Mouse (Mus musculus) Muller cell, postnatal 12 days (primary cell): ENCODE data around the gene Nckap5.
A peak's percentile ranks its signal among the peaks of the same experiment; 100 is the strongest.

ENCODE experiments used
- DNase-seq: peaks from one replicate; pipeline ENCODE4 v3.0.0-alpha.2; 2015; ENCODE audit errors: inconsistent ontology term

Nckap5 gene

GRCm38 (mm10) chr1:126622036-126622435 lies 208.6 kb downstream of the Nckap5 start:
- peak; percentile 43 for DNase-seq

GRCm38 (mm10) chr1:126617464-126618041 lies 213.0 kb downstream of the Nckap5 start:
- no peak for DNase-seq

GRCm38 (mm10) chr1:126616964-126617363 lies 213.6 kb downstream of the Nckap5 start:
- no peak for DNase-seq

- DNase-seq: no peak
Observed at GRCm38 (mm10) chr1:126612916-126613315, 217.7 kb downstream of the Nckap5 start.

DNA sequence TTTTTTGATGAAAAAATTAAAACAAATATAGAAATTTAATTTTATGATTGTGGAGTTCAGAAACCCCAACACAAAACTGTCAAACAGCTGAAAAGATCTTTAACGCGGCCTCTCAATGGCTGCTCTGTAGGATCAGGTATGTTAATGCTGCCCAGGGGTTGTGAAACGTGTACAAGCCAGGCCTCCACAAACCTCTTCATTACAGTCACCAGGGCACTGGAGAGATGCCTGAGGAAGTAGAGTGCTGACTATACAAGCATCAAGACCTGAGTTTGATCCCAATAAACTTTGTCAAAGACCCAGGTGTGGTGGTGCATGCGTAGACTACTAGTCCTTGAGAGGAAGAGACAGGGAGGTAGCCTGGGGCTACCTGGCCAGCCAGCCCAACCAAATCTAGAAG lies 222.0 kb downstream of the Nckap5 start:
- DNase-seq: no peak

DNA sequence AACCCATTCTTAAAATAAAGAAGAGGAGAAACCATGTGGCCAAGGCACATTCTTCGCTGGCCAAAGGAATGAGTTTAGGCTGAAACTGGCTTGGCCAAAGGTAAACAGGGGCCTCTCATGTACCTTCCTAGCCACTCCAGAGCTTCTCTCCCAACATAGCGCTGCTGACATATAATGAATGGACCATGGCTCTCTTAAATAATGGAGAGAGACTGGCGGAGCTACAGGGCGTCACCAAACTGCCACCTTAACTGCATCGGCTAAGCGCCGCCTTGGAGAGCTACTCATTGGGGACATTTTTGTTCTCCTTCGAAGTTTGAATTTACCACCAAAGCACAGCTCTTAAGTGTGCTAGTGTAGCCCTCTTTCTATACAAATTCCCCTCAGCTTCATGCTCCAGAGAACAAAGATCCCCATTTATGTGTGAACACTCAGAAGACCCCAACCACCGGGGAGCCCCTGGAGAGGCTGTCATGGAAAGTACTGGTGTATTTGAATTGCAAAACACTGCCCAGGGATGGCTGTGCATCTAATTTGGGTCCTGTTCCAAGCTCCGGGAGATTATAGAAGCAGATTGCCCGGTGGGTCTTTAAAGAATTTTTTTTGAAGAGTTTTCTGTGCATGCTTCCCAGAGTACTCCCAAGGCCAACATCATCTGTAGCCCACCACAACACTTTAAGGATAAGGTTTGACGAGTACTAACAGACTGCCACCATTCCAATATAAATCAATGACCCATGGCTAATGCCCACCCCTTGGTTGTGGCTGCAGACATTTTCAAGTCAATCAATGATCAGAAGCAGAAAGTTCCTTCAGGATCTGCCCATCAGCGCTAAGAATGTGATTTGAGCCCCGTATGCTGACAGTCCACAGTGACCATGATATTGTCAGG lies 224.2 kb downstream of the Nckap5 start:
- no peak for DNase-seq

DNA sequence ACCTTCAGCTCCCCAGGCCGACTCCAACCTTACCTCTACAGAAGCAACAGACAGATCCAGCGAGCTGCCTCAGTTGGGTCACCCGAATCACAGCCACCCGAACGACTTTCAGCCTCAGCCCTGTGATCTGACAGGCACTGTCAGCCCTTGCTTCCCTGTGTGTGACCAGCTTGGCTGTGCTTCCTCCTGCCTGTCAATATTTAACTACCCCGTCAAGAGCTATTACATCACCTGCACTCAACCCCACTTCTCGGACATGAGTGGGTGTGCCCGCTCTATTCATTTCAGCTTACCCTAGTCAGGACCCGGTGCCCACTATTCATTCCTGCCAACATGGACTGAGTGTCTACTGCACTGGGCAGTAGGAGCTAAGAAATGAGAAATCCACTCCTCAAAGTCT lies 226.0 kb downstream of the Nckap5 start:
- peak; percentile 14 for DNase-seq

GRCm38 (mm10) chr1:126603771-126604515 lies 226.7 kb downstream of the Nckap5 start:
- DNase-seq: peak; percentile 29

DNA sequence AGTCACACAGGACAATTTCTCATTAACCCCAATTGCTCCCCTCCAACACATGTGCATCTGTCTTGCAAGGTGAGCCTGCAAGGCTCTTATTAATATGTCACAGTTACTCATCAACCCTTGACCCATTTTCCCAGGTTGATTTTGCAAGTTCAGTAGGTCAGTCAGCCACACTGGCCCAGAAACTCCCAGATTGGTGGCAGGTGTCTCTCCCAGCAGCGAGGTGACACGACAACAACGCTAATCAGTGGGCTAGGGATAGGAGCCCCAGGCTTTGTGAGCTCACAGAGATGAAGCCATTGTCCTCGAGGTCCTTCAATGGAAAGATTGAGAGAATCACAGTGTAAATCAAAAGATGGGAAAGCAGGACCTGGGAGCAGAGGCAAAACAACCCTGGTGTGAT lies 230.0 kb downstream of the Nckap5 start:
- DNase-seq: no peak

DNA sequence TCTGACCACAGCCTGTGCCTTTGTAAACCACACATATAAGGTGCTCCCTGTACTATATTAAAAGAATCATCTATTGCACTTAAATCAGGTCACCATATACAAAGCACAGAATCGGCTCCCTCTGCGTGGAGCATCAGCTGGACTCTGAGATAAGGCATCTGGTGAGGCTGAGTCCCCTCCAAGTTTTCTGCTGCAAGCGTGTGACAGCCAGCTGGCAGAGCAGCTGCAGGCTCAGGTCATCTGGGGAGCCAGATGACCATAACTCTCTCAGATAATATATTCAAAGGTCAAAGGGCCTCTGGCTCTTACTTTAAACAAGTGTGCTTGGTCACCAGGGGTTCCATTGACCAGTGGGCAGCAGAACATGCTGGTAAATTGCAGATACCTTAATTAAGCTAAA lies 233.2 kb downstream of the Nckap5 start:
- DNase-seq: no peak

GRCm38 (mm10) chr1:126594796-126595195 lies 235.8 kb downstream of the Nckap5 start:
- DNase-seq: no peak

- DNase-seq: no peak
Observed at GRCm38 (mm10) chr1:126593044-126593805, 237.4 kb downstream of the Nckap5 start.

GRCm38 (mm10) chr1:126590911-126591310 lies 239.7 kb downstream of the Nckap5 start:
- no peak for DNase-seq

DNA sequence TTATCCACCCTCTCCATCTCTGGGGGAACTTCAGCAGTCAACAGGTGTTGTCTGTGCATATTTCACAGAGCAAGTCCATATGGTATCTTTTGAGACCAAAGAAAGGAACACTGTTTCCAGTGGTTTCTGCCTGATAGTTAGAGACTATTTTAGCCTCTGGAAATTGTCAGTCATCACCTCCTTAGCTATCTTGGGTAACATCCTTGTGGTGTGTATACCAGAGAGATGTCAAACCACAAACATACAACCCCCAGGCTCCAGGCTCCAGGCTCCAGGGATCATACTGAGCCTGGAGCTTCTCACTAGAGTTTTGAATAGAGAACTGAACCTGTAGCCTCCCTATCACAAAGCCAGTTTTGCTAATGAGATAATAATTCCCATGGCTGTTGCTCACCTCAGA lies 252.4 kb downstream of the Nckap5 start:
- DNase-seq: no peak

DNA sequence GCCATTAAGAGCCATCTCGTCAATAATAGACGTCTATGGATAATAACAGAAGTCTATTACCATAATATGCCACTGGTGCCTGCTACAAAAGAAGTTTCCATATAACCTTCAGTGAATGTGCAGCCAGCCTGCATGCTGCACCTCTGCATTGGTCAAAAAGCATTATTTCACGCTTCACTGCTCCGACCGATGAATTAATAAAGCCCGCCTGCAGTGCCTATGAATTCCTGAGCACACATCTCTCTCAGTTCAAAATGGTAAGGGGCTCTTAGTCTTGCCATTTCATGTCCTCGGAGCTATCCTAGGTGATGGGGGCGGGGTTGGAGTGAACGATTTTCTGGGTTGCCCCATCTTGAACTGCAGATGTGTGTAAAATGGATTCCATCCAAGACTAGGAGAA lies 256.3 kb downstream of the Nckap5 start:
- no peak for DNase-seq

GRCm38 (mm10) chr1:126573714-126574113 lies 256.9 kb downstream of the Nckap5 start:
- peak; percentile 18 for DNase-seq

GRCm38 (mm10) chr1:126573097-126573496 lies 257.5 kb downstream of the Nckap5 start:
- no peak for DNase-seq

DNA sequence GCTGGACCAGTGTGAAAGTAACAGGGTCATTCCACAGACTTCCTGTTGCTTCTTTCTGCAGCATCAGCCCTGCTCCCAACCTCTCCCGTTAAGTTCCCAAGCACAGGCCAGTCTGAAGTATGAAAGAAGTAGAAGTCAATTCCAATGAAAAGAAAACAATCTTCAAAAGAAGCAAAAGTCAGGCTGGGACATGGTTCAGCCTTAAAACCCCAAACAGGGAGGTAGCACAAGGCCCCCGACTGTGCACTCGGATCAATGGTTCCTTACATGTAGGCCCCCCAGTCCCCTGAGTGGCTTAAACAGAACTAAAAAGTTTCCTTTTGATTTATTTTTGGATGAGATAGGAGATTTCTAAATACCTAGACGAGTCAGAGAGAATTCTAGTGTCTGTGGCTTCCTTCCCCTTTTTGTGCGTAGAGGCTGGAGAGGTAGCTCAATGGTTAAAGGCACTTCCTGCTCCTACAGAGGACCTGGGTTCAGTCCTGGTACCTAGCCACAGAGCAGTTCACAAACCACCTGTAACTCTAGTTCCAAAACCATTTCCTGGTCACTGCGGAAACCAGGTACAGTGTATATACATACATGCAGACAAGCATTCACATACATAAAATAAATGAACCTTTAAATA lies 260.9 kb downstream of the Nckap5 start:
- no peak for DNase-seq

GRCm38 (mm10) chr1:126568520-126569197 lies 261.9 kb downstream of the Nckap5 start:
- no peak for DNase-seq

- DNase-seq: no peak
Observed at GRCm38 (mm10) chr1:126565151-126565725, 265.4 kb downstream of the Nckap5 start.
